Mouse (Mus musculus) embryonic facial prominence, embryonic 15.5 days (tissue): ENCODE data around the gene Dcaf17. TPM values are rescaled to one million over a fixed set of nuclear protein-coding genes. Genes with fewer than 3 reads are reported as not detected.

Source experiments
- ATAC-seq: fragments of 200-750 bp; cut with Nextera tagmentation; 2 replicates; pipeline ENCODE4 v1.8.0; 2017; ENCODE audit warnings: low read depth, moderate TSS enrichment; ENCODE audit not compliant: insufficient number of reproducible peaks, low FRiP score, low TSS enrichment
- H3K27ac ChIP-seq: fragments of 300-500 bp; sonication (generic); replicated peaks from 2 replicates; pipeline ENCODE4 v1.5.1; 2015; ENCODE audit warnings: mild to moderate bottlenecking, inconsistent platforms
- H3K27me3 ChIP-seq: fragments of 300-500 bp; sonication (generic); 2 replicates; pipeline ENCODE4 v1.6.1; 2015; ENCODE audit warnings: inconsistent platforms
- H3K36me3 ChIP-seq: fragments of 300-500 bp; sonication (generic); 2 replicates; pipeline ENCODE4 v1.6.1; 2015; ENCODE audit warnings: mild to moderate bottlenecking, inconsistent platforms
- H3K4me1 ChIP-seq: fragments of 300-500 bp; sonication (generic); 2 replicates; pipeline ENCODE4 v1.6.1; 2015; ENCODE audit warnings: inconsistent platforms
- H3K4me2 ChIP-seq: fragments of 300-500 bp; sonication (generic); replicated peaks from 2 replicates; pipeline ENCODE4 v1.6.1; 2015; ENCODE audit warnings: mild to moderate bottlenecking, inconsistent platforms
- H3K4me3 ChIP-seq: fragments of 300-500 bp; sonication (generic); replicated peaks from 2 replicates; pipeline ENCODE4 v1.5.1; 2015; ENCODE audit warnings: mild to moderate bottlenecking, inconsistent platforms
- H3K9ac ChIP-seq: fragments of 300-500 bp; sonication (generic); 2 replicates; pipeline ENCODE4 v1.6.1; 2015; ENCODE audit warnings: inconsistent platforms
- H3K9me3 ChIP-seq: fragments of 300-500 bp; sonication (generic); replicated peaks from 2 replicates; pipeline ENCODE4 v1.6.1; 2016; ENCODE audit warnings: inconsistent platforms
- WGBS: fragments of 180-500 bp; shearing (Covaris S2); methylation state at CpG from one replicate; pipeline ENCODE4 v1.1.7; 2015; 5-methylcytosine and 5-hydroxymethylcytosine counted together
- polyA plus RNA-seq: library from polyadenylated mRNA; unstranded; fragments of >200 nt; fragmentation: Nextera tagmentation; extraction: Ambion mirVana; gene quantifications from 2 replicates; pipeline ENCODE4 v1.2.1, GENCODE M21; 2015

Dcaf17 gene
- polyA plus RNA-seq, 1 experiment from 2014 or later: 34.0 TPM

DNA sequence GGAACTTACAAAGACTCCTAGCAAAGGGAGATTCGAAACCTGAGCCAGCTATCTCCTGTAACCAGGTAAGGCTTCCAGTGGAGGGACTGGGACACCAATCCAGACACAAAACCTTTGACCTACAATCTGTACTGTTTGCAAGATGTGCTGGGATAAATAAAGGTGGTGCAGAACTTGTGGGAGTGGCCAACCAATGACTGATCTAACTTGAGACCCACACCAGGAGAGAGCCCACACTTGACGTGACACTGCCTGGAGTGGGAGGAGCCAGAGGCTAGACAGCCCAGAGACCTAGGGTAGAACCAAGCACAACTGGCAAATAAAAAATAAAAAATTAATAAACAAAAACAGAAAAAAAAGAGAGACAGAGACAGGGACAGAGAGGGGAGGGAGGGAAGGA is 24.5 kb upstream of the Dcaf17 start:
- no peak for ATAC-seq
- Histone ChIP-seq H3K27me3 (no peaks in the 10 kb centered on the region), H3K9me3 (no peaks in the 10 kb centered on the region), H3K4me1 (peaks cover 13% of the 10 kb centered on the region; the same call in 1 of the 2 replicates), H3K4me2 (no peak overlapping the region), H3K9ac (no peak overlapping the region), H3K4me3 (no peak overlapping the region), H3K36me3 (no peaks in the 10 kb centered on the region), H3K27ac (no peak overlapping the region)
- WGBS: 73% methylated on average over 2 of the region's 2 CpGs

DNA sequence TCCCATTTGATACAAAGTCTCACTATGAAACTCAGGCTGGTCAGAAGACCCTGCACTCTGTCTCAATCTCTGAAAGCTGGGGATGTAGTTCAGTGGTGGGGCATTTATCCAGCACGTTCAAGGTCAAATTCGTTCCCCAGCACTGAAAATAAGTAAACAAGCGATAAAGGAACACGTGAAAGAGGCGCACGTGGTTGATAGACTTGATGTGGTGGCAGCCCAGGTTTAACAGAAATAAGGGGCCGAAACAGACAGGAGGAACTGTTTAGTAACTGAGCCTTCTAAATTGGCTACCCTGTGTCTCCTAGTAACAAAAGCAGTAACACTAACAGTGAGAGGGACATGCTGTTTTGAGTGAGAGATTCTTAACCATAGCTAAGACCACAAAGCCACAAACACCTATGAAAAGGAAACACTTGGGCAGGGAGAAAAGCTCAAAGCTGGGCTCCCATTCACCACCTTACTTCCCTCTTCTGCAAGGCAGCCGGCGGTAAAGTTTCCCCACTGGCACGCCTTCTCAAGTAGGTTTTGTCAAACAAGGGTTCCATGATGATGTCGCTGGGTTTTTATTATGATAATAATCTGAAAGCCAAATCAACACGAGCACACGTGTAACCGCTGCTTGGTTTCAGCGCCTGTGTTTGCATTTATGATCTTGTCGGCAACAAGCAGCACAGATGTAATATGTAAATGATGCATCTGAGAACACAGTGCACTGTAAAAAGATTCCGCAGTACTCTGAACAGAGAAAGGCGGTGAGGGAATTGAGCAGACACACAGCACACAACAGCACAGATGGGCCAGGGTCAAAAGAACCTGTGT is 22.9 kb upstream of the Dcaf17 start:
- no peak for ATAC-seq

DNA sequence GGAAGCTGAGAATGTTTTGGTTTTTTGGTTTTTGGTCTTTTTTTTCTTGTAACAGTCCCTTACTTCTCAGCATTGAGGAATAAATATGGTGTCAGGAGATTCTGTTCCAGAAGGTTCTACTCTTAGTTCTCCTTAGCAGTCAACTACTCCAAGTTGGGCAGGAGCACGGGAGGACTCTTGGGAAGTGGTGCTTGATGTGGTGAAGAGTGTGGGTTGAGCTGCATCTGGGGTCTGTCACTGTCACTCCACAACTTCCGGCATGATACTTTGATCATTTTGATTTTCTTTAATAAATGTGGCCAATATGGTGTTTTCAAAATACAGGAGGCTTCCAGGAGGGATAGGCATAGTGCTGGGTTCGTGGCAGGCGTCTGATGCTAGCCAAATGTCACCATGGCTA is 22.1 kb upstream of the Dcaf17 start:
- H3K36me3 ChIP-seq: no peaks in the 10 kb centered on the region
- H3K9me3 ChIP-seq: no peaks in the 10 kb centered on the region
- H3K4me1 ChIP-seq: 0 out of 2 replicates have a peak, but pooled peaks cover 6% of the 10 kb centered on the region
- no peak overlapping the region for H3K4me3 ChIP-seq
- no peaks in the 10 kb centered on the region for H3K27me3 ChIP-seq
- no peak overlapping the region for H3K9ac ChIP-seq
- no peak overlapping the region for H3K4me2 ChIP-seq
- 64% methylated on average over 4 of the region's 4 CpGs for WGBS
- no peak overlapping the region for H3K27ac ChIP-seq
- ATAC-seq: no peak

More for the DNA sequence above, 22.9 kb upstream of the Dcaf17 start:
- H3K4me1 ChIP-seq: 0 out of 2 replicates have a peak, but pooled peaks cover 6% of the 10 kb centered on the region
- no peaks in the 10 kb centered on the region for H3K36me3 ChIP-seq
- H3K4me3 ChIP-seq: no peak overlapping the region
- no peak overlapping the region for H3K4me2 ChIP-seq
- WGBS: 66% methylated on average over 18 of the region's 18 CpGs
- no peaks in the 10 kb centered on the region for H3K27me3 ChIP-seq
- H3K27ac ChIP-seq: no peak overlapping the region
- H3K9me3 ChIP-seq: no peaks in the 10 kb centered on the region
- H3K9ac ChIP-seq: no peak overlapping the region

DNA sequence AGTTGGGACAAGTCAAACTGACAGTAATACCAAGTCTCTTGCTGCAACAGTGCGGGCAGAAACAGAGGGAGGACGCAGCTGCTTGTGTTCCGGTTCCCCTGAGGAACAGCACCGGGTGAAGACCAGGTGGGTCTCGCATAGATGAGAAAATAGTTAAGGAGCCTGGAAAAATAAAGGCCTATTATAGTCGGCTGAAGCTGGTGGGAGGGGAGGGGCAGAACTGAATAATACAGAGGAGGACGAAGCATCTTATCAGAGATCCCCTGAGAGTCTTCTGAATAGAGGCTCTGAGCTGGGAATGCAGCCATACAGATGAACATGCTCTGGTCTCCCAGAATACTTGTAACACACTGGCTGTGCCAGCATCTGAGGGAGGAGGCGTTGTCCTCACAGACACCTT is 21.1 kb upstream of the Dcaf17 start:
- Histone ChIP-seq H3K4me3 (no peak overlapping the region), H3K9me3 (no peaks in the 10 kb centered on the region), H3K36me3 (no peaks in the 10 kb centered on the region), H3K4me2 (no peak overlapping the region), H3K27me3 (no peaks in the 10 kb centered on the region), H3K9ac (no peak overlapping the region), H3K4me1 (0 out of 2 replicates have a peak, but pooled peaks cover 6% of the 10 kb centered on the region), H3K27ac (no peak overlapping the region)
- 60% methylated on average over 8 of the region's 8 CpGs for WGBS
- ATAC-seq: no peak; the same call in 1 of the 2 replicates

DNA sequence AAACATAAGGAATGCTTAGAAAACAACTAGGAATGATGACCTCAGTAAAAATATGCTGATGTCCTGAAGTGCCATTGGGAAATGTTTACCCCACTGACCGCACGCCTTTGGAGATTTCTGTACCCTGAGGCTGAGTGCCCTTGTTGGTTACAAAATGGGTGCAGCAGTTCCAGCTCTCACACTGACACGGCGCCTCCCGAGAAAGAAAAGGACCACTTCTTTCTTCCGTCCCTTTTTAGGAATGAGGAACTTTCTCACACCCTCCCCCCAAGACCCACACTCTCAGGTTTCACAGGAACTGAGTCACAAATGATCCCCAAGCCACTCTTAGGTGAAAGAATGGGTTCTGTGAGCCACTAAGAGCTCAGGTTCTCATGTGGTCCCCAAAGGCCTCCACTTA is 17.7 kb upstream of the Dcaf17 start:
- no peak for ATAC-seq
- H3K4me1 ChIP-seq: peaks cover 11% of the 10 kb centered on the region; the same call in 1 of the 2 replicates
- H3K36me3 ChIP-seq: no peaks in the 10 kb centered on the region
- H3K27me3 ChIP-seq: no peaks in the 10 kb centered on the region
- H3K27ac ChIP-seq: no peak overlapping the region
- WGBS: 78% methylated on average over 6 of the region's 6 CpGs
- no peak overlapping the region for H3K4me2 ChIP-seq
- no peak overlapping the region for H3K9ac ChIP-seq
- H3K4me3 ChIP-seq: no peak overlapping the region
- H3K9me3 ChIP-seq: no peaks in the 10 kb centered on the region

GRCm38 (mm10) chr2:71039522-71040121 is 15.5 kb upstream of the Dcaf17 start:
- Histone ChIP-seq H3K9ac (no peak overlapping the region), H3K36me3 (no peaks in the 10 kb centered on the region), H3K4me3 (no peak overlapping the region), H3K9me3 (no peaks in the 10 kb centered on the region), H3K27me3 (no peaks in the 10 kb centered on the region), H3K27ac (no peak overlapping the region), H3K4me2 (no peak overlapping the region; the same call in 1 of the 2 replicates), H3K4me1 (peaks cover 5% of the 10 kb centered on the region; the same call in 1 of the 2 replicates)
- no peak for ATAC-seq
- WGBS: 39% methylated on average over 11 of the region's 11 CpGs

DNA sequence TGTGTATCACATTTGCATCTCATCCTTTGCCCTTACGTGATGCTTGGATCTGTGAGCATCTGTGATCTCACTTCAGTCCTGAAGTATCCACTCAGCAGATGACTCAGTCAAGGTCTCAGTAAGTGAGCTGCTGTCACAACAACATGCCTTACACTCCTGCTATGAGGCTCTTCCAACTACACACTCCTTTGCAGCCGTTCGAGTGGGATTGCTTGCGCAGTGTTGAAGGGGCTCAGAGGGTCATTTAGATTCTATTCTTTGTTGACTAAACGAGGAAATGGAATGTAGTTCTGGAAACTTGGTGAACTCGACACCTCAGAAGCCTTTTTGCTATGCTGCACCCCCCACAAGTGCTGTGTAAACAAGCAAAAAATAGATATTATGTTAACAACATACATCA is 9.0 kb upstream of the Dcaf17 start:
- no peak for ATAC-seq
- WGBS: 60% methylated on average over 6 of the region's 6 CpGs
- no peaks in the 10 kb centered on the region for H3K36me3 ChIP-seq
- H3K4me3 ChIP-seq: no peak overlapping the region
- no peak overlapping the region for H3K9ac ChIP-seq
- H3K4me2 ChIP-seq: no peak overlapping the region
- no peaks in the 10 kb centered on the region for H3K27me3 ChIP-seq
- no peaks in the 10 kb centered on the region for H3K4me1 ChIP-seq
- H3K9me3 ChIP-seq: no peaks in the 10 kb centered on the region
- no peak overlapping the region for H3K27ac ChIP-seq

DNA sequence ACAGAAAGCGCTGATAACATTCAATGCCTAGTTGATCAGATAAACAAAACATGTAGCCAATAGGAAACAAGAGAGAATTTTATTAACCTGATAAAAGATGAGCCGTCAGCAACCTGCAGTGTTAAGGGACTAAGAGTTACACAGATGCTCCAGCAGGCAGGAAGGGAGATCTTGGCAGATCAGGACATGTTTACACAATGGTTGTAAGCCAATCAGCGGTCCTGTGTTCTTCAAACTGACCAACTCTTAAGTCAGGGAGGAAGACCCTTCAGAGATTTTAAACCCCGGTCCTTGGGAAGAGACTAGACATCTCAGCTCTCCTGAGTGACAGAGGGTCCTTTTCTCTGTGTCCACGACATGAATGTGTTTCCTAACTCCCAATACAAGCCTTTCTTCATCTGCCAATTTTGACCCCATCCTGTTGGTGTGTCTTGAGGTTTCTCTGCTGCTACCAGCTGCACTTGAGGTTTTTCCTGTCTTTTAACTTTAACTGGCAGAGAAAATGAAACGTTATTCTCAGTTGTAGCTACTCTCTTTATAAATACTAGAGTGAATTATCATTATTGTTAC is 8.3 kb upstream of the Dcaf17 start:
- no peak for ATAC-seq
- 58% methylated on average over 6 of the region's 6 CpGs for WGBS
- H3K4me2 ChIP-seq: no peak overlapping the region

DNA sequence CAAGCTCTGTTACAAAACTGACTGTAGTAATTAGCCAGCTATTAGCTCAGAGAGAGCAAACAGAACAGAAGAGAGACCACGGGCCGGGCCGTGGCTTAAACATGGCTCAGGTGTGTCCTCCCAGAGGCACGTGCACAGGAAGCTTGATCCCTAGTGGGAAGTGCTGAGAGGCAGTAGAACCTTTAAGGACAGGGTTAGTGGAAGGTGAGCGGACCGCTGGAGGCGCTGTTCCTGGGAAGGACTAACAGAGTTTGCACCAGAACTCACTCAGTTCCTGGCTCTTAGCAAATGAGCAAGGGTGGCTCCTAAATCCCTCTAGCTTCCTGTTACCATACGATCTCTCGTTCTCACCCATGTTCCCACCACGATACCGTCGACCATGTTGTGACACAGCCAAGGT is 6.2 kb upstream of the Dcaf17 start:
- H3K4me3 ChIP-seq: no peak overlapping the region
- H3K9ac ChIP-seq: no peak overlapping the region

More for the DNA sequence above, 8.3 kb upstream of the Dcaf17 start:
- no peaks in the 10 kb centered on the region for H3K36me3 ChIP-seq
- H3K4me1 ChIP-seq: 0 out of 2 replicates have a peak, but pooled peaks cover under 1% of the 10 kb centered on the region
- H3K27ac ChIP-seq: no peak overlapping the region
- no peaks in the 10 kb centered on the region for H3K27me3 ChIP-seq
- no peak overlapping the region for H3K9ac ChIP-seq
- no peaks in the 10 kb centered on the region for H3K9me3 ChIP-seq
- no peak overlapping the region for H3K4me3 ChIP-seq

DNA sequence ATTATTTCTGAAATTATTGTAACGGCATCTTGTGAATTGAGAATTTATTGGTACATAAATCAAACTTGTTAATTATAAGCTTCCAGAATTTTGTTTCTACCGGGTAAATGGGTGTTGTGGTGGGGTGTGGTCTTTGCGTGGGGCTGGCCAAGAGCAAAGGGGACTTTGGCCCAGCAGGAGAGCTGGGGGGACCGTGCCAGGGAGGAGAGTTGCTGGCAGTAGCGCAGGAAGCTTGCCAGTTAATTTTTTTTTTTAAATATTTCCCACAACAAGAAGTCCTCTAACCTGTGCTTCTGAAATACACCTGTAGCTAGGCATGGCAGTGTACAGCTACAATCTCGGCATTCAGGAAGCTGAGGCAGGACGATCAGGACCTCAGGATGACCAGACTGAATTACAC is 4.6 kb upstream of the Dcaf17 start:
- Histone ChIP-seq H3K27me3 (no peaks in the 10 kb centered on the region), H3K36me3 (no peaks in the 10 kb centered on the region), H3K9ac (no peak overlapping the region), H3K4me3 (no peak overlapping the region), H3K9me3 (no peaks in the 10 kb centered on the region), H3K27ac (no peak overlapping the region), H3K4me1 (peaks cover 13% of the 10 kb centered on the region), H3K4me2 (no peak overlapping the region)
- 87% methylated on average over 7 of the region's 7 CpGs for WGBS
- no peak for ATAC-seq

More for the DNA sequence above, 6.2 kb upstream of the Dcaf17 start:
- Histone ChIP-seq H3K27me3 (no peaks in the 10 kb centered on the region), H3K9me3 (no peaks in the 10 kb centered on the region), H3K27ac (no peak overlapping the region), H3K4me2 (no peak overlapping the region), H3K36me3 (no peaks in the 10 kb centered on the region), H3K4me1 (peaks cover 4% of the 10 kb centered on the region; the same call in 1 of the 2 replicates)
- no peak for ATAC-seq
- WGBS: 65% methylated on average over 12 of the region's 12 CpGs

- Histone ChIP-seq H3K4me1 (peaks cover 13% of the 10 kb centered on the region), H3K4me2 (peak overlapping the region; percentile 76), H3K4me3 (peak overlapping the region; percentile 97), H3K36me3 (peaks cover 11% of the 10 kb centered on the region), H3K9me3 (no peaks in the 10 kb centered on the region), H3K9ac (peak overlapping the region; percentile 61; the same call in 1 of the 2 replicates), H3K27ac (peak overlapping the region; percentile 86), H3K27me3 (no peaks in the 10 kb centered on the region)
- ATAC-seq: no peak
- whole genome bisulfite sequencing: 18% methylated on average over 9 of the region's 9 CpGs
Observed at GRCm38 (mm10) chr2:71054716-71055115, 412 bp upstream of the Dcaf17 start.
